Mouse (Mus musculus): ENCODE data around the gene Nfic. TPM values are rescaled to one million over a fixed set of nuclear protein-coding genes. Genes with fewer than 3 reads are reported as not detected.

Nfic gene
- polyA plus RNA-seq (2016; fragmentation: Nextera tagmentation; extraction: Ambion mirVana) = 30.8 and 31.1 TPM in 2 replicates

DNA sequence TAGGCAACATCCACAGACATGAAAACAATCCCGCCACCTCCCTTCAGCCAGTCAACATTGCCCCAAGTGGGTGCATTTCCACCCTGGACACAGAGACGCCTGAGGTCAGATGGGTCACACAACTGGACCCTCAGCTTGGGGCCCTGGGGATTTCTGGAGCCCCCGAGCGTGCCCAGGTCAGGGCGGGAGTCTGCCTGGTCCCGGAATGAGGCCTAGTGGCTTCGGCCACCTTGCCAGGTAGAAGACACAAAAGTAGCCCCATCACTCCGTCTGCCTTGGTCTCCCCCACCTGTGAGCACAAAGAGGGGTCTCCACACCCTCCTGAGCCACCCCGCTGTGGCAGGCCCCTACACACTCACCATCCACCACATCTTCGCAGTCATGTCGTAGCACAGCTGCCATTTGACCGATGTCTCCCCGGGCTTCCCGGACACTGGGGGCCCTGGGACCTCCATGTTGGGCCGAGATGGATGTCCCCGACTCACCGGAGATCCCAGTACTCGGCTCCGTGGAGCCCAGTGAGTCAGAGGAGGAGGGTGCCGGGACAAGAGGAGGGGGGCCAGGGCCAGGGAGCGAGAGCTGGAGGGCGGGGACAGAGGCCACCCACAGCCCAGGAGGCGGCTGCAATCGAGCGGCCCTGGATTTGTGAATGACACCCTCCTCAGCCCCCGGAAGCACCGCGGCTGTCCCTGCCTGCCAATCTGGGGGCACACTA, at the start of gene Nfic:
TSS of gene Nfic (minus strand) at position 455 of the 715 bp plus-strand sequence.
- Histone ChIP-seq H3K4me2 (no peak within 1 kb of the TSS), H3K36me3 (no peaks in the 10 kb centered on the region), H3K4me3 (replicated peaks) (no peak within 1 kb of the TSS), H3K4me1 (replicated peaks) (peaks cover 6% of the 10 kb centered on the region), H3K27me3 (peaks cover 99% of the 10 kb centered on the region), H3K9ac (replicated peaks) (no peak within 1 kb of the TSS), H3K9me3 (no peaks in the 10 kb centered on the region), H3K27ac (no peak within 1 kb of the TSS)
- ATAC-seq (ENCODE audit: insufficient number of reproducible peaks, insufficient read depth, low FRiP score, low TSS enrichment, low read depth) = no peak
- WGBS = 64% methylated on average over 28 of the region's 28 CpGs

DNA sequence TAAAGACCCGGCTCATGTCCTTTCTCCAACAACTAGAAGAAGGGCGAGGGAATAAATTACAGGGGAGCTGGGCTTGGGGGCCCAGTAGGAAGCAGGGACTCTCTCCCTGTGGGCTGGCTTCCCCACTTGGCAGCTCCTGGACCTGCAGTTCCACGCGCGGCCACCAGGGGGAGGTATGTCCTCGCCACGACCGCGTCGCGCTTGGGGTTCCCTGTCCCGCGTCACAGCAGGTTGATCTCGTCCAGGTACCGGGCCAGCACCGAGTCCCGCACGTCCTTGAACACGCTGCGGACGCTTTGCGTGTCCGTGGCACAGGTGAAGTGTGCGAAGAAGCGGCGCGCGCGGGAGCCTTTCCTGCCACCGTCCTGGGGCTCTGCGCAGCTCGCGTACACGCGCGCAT, 47.2 kb upstream of the Nfic start:
- ATAC-seq (ENCODE audit: insufficient number of reproducible peaks, insufficient read depth, low FRiP score, low TSS enrichment, low read depth) = no peak

DNA sequence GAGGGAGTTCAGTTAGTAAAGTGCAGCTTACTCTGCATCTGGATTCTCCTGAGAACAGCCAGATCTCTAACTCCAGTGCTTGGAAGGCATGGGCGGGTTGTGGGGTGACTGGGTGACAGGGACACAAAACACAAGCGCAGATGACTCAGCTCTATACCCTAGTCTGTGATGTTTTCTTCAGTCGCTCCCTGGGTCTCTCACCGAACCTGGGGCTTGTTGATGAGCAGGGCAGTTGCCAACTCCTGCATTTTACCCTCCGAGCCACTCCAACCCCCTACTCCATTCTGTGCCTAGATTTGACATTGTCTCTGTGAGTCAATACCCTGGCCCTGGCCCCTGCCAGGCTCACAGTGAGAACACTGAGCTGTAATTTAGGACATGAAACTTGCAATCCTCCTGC, 46.4 kb upstream of the Nfic start:
- peaks cover 3% of the 10 kb centered on the region; the same call in 1 of the 2 replicates for H3K4me1 ChIP-seq (replicated peaks)
- 82% methylated on average over 5 of the region's 5 CpGs for WGBS
- no peak for ATAC-seq (ENCODE audit: insufficient number of reproducible peaks, insufficient read depth, low FRiP score, low TSS enrichment, low read depth)

More for the DNA sequence above, 47.2 kb upstream of the Nfic start:
- Histone ChIP-seq H3K4me2 (peak overlapping the region; percentile 64), H3K27ac (no peak overlapping the region), H3K9ac (replicated peaks) (peak overlapping the region; percentile 35; the same call in 1 of the 2 replicates), H3K27me3 (peaks cover 10% of the 10 kb centered on the region), H3K4me1 (replicated peaks) (no peaks in the 10 kb centered on the region; the same call in 1 of the 2 replicates), H3K4me3 (replicated peaks) (peak overlapping the region; percentile 36), H3K9me3 (no peaks in the 10 kb centered on the region), H3K36me3 (no peaks in the 10 kb centered on the region)
- WGBS = 6% methylated on average over 36 of the region's 36 CpGs

DNA sequence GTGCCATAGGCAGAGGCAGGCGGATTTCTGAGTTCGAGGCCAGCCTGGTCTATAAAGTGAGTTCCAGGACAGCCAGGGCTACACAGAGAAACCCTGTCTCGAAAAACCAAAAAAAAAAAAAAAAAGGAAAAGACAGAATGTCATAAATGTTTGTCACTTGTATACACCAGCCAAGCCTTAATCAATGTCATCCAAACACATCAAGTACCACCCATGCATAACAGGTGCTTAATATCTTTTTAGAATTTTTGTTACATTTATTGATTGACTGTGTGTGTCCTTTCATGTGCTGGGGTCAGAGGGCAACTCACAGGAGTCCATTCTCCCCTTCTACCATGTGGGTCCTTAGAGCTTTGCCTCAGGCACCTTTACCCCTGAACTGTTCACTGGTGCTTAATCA, 44.6 kb upstream of the Nfic start, which contains the start of gene S1pr4:
TSS of gene S1pr4 (minus strand) at position 101 of the 400 bp plus-strand sequence.
- no peak for ATAC-seq (ENCODE audit: insufficient number of reproducible peaks, insufficient read depth, low FRiP score, low TSS enrichment, low read depth)
- Histone ChIP-seq H3K27ac (no peak within 1 kb of the TSS), H3K27me3 (peaks cover 10% of the 10 kb centered on the region), H3K4me1 (replicated peaks) (peaks cover 10% of the 10 kb centered on the region), H3K9me3 (no peaks in the 10 kb centered on the region), H3K36me3 (no peaks in the 10 kb centered on the region), H3K9ac (replicated peaks) (no peak within 1 kb of the TSS), H3K4me3 (replicated peaks) (no peak within 1 kb of the TSS), H3K4me2 (no peak within 1 kb of the TSS; the same call in 1 of the 2 replicates)
- 73% methylated on average over 3 of the region's 3 CpGs for WGBS

More for the DNA sequence above, 46.4 kb upstream of the Nfic start:
- Histone ChIP-seq H3K27ac (no peak overlapping the region), H3K9ac (replicated peaks) (no peak overlapping the region), H3K4me2 (no peak overlapping the region), H3K4me3 (replicated peaks) (no peak overlapping the region), H3K36me3 (no peaks in the 10 kb centered on the region), H3K9me3 (no peaks in the 10 kb centered on the region), H3K27me3 (peaks cover 10% of the 10 kb centered on the region)

DNA sequence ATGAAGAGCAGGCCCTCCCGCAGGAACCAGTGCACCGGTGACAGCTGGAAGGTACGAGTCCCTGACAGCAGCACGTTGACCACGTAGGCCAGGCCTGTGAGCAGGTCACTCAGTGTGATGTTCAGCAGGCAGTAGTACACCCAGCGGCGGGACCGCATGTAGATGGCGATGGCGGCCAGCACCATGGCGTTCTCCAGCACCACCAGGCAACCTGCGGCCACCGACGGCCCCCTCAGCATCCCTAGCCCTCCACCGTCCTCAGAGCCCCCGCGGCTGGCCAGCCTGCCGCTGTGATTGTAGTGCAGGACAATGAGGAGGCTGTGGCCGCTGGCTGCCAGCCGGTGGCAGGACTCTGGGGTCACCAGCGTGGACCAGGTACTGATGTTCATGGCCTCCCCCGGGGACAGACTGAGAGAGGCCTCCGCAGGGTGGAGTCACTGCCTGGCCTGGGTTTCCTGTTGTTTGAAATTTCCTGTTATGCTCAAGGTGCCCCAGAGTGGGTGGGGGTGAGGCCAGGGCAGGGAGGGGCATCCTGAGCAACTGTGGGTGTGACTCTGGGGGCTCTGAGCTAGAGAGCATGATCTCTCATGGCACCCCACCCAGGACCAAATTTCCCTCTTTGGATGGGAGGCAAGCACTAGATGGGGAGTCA, 43.9 kb upstream of the Nfic start:
- Histone ChIP-seq H3K9ac (replicated peaks) (no peak overlapping the region), H3K36me3 (no peaks in the 10 kb centered on the region), H3K4me2 (no peak overlapping the region), H3K9me3 (no peaks in the 10 kb centered on the region), H3K27ac (no peak overlapping the region), H3K27me3 (peaks cover 10% of the 10 kb centered on the region), H3K4me3 (replicated peaks) (no peak overlapping the region), H3K4me1 (replicated peaks) (peaks cover 16% of the 10 kb centered on the region)
- 75% methylated on average over 23 of the region's 23 CpGs for WGBS
- ATAC-seq (ENCODE audit: insufficient number of reproducible peaks, insufficient read depth, low FRiP score, low TSS enrichment, low read depth) = no peak

DNA sequence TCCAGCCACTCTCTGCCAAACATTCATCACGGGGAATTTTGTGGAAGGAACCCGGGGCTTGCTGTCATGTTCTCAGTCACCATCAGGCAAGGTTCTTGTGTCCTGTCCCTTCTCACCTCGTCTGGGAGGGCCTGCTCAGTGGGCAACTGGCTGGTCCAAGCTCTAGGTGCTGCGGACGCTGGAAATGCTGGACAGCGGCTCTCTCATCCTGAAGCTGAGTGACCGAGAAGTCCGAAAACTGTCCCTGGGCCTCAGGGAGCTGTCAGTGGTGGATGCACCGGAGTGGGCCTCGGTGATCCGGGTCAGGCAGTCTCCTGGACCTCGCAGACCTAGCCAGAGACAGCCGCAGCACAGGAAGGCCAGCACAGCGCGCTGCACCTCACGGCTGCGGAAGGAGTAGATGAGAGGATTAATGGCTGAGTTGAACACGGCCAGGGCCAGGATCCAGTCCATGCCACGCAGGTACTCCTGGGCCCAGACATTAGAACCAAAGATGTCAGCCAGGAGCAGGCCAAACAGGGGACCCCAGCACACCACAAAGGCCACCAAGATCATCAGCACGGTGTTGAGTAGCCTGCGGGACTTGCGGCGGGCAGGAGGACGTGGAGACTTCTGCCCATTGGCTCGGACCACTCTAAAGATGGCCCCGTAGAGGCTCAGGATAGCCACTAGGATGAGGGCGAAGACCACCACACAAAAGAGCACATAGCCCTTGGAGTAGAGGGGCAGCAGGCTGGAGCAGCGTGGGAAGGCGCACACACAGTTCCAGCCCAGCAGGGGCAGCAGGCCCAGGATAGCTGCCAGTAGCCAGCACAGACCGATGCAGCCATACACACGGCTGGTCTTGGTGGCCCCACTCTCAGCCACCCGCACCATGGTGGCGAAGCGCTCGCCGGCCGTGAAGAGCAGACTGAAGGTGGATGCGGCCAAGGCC, 43.1 kb upstream of the Nfic start:
- peaks cover 5% of the 10 kb centered on the region for H3K36me3 ChIP-seq
- H3K4me1 ChIP-seq (replicated peaks) = peaks cover 20% of the 10 kb centered on the region
- H3K4me2 ChIP-seq = no peak overlapping the region; the same call in 1 of the 2 replicates
- peaks cover 9% of the 10 kb centered on the region for H3K27me3 ChIP-seq
- H3K9me3 ChIP-seq = no peaks in the 10 kb centered on the region
- no peak overlapping the region for H3K27ac ChIP-seq
- WGBS = 88% methylated on average over 38 of the region's 38 CpGs
- no peak overlapping the region for H3K9ac ChIP-seq (replicated peaks)
- ATAC-seq (ENCODE audit: insufficient number of reproducible peaks, insufficient read depth, low FRiP score, low TSS enrichment, low read depth) = no peak
- no peak overlapping the region for H3K4me3 ChIP-seq (replicated peaks)

DNA sequence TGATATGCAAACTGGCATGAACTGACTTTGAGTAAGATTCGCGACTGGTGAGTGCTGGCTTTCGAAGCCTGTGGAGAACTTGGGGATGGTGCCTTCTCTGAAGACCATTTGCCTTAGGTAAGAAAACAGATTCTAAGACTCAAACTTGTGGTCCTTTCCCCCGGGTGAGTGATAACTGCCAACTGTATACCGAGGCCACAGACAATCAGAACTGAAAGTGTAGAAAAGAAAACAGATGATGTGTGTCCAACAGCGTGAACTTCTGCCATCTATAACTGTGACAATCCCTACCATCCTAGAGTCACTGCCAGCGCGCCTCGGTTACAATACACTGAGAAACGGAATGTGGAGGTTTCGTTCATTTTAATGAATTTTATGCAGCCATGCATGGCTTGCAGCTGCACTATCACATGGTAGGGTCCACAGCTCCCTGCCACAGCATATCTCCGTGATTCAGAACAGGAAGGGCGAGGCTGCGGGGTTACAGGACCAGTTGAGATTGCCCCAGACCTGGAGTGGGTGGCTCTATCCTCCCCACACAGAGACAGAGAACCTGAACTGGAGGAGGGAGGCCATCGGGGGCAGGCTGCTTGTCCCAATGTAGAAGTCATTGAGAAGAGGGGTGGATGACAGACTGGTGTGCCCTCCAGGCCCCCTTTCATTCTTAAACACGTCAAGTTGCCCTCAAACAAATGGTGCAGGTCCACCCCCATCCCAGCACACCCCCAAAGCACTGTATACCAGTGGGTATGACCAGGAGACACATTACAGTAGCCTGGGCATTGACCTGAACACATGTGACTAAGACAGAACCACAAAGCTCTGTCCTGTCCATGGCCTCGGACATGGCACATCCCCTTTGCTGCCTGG, 42.2 kb upstream of the Nfic start:
- H3K4me2 ChIP-seq = peak overlapping the region; percentile 52
- peak overlapping the region; percentile 78; the same call in 1 of the 2 replicates for H3K4me3 ChIP-seq (replicated peaks)
- peaks cover 15% of the 10 kb centered on the region for H3K36me3 ChIP-seq
- WGBS = 85% methylated on average over 17 of the region's 17 CpGs
- H3K9me3 ChIP-seq = no peaks in the 10 kb centered on the region
- H3K4me1 ChIP-seq (replicated peaks) = peaks cover 20% of the 10 kb centered on the region
- ATAC-seq (ENCODE audit: insufficient number of reproducible peaks, insufficient read depth, low FRiP score, low TSS enrichment, low read depth) = no peak
- no peaks in the 10 kb centered on the region for H3K27me3 ChIP-seq
- H3K27ac ChIP-seq = no peak overlapping the region
- no peak overlapping the region; the same call in 1 of the 2 replicates for H3K9ac ChIP-seq (replicated peaks)

DNA sequence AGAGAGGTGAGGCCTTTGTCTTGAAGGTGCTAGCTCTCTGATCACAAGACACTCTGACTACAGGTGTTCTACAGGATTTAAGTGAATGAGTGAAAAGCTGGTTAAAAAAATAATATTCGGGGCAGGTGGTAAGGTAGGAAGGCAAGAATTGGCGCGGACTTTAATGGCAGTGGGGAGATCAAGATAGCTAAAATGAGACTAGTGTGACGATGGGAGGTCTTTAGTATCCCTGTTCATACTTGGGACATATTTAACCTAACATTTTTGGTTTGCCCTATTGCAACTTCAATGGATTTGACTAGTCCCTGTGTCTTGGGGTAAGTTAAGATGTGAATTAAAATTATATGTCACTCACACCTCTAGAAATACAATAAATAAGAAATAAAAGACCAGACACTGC, 41.5 kb upstream of the Nfic start:
- Histone ChIP-seq H3K4me2 (peak overlapping the region; percentile 52), H3K36me3 (peaks cover 21% of the 10 kb centered on the region), H3K4me3 (replicated peaks) (peak overlapping the region; percentile 78), H3K27ac (no peak overlapping the region), H3K9ac (replicated peaks) (peak overlapping the region; percentile 24; the same call in 1 of the 2 replicates), H3K4me1 (replicated peaks) (peaks cover 20% of the 10 kb centered on the region), H3K9me3 (no peaks in the 10 kb centered on the region), H3K27me3 (no peaks in the 10 kb centered on the region)
- no peak for ATAC-seq (ENCODE audit: insufficient number of reproducible peaks, insufficient read depth, low FRiP score, low TSS enrichment, low read depth)
- 35% methylated on average over 4 of the region's 4 CpGs for WGBS

DNA sequence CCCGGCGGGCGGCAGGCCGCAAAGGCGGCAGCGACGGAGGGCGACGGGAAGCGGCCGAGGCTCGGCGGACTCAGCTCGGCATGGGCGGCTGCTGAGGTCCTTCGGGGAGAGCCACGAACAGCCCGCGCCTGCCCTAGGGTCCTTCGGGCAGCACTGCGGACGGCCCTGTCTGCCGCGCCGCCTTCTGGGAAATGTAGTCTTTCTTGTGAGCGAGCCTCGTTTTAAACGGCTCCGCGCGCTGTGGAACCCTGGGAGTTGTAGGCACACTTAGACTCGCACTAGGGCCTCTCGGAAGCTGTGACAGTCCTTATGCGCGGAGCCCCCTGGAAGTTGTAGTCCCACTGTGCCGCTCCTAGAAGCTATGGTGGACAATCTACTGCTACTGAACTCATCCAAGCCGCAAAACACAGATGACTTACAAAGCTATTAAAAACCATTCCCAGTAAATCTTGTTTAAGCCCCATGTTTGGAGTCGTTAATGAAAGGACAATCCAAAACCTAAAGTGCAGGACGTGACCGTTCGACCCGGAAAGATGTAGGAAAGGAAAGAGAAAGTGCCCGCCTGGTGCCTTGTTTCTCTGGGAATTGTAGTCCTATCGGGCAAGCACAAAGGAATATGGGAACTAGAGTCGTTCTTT, 40.9 kb upstream of the Nfic start, which contains the start of gene Ncln:
TSS of gene Ncln (minus strand) at position 129 of the 638 bp plus-strand sequence.
- Histone ChIP-seq H3K4me1 (replicated peaks) (peaks cover 20% of the 10 kb centered on the region), H3K9ac (replicated peaks) (peak within 1 kb of the TSS; percentile 90), H3K4me2 (peak within 1 kb of the TSS; percentile 98), H3K9me3 (no peaks in the 10 kb centered on the region), H3K4me3 (replicated peaks) (peak within 1 kb of the TSS; percentile 78), H3K27me3 (no peaks in the 10 kb centered on the region), H3K27ac (peak within 1 kb of the TSS; percentile 17; the same call in 1 of the 2 replicates), H3K36me3 (peaks cover 27% of the 10 kb centered on the region)
- under 1% methylated on average over 38 of the region's 45 CpGs for WGBS
- ATAC-seq (ENCODE audit: insufficient number of reproducible peaks, insufficient read depth, low FRiP score, low TSS enrichment, low read depth) = peak; percentile 95
